Mouse (Mus musculus): ENCODE data around the gene Otx2. TPM values are rescaled to one million over a fixed set of nuclear protein-coding genes. Genes with fewer than 3 reads are reported as not detected.
A peak's percentile ranks its signal among the peaks of the same experiment; 100 is the strongest.

Otx2 gene
- total and polyA plus RNA-seq, 2 experiments = not detected

DNA sequence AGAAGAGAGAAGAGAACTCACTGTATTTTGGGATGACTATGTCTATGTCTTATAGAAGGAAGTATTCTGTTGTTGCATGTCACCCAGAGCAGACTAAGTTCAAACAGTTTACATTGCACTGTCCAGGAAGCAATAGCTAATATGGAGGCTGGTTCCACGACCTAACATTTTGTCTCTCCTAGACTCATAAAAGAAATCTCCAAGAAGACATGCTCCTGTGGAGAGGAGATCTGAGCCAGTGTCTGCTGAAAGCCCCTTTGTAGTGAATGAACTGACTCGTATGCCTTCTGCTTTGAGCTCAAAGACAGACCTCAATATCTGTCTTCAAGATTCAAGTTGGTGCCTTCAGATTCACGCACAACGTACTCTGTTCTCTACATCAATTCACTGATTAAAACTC is 14.0 kb downstream of the Otx2 start:
- 75% methylated on average over 4 of the region's 4 CpGs for WGBS
- no peak for DNase-seq (ENCODE audit: extremely low read depth, low read depth, low spot score)
- no peak overlapping the region for H3K27ac ChIP-seq (replicated peaks; ENCODE audit: insufficient read depth, low read depth, low read length)
- H3K4me3 ChIP-seq (ENCODE audit: insufficient read depth, low read depth, low read length) = no peak overlapping the region
- H3K36me3 ChIP-seq (ENCODE audit: control insufficient read depth, insufficient read depth, low read length) = no peaks in the 10 kb centered on the region
- TF ChIP-seq POLR2A (IDR thresholded peaks at IDR 0.05; ENCODE audit: extremely low read depth, insufficient read depth, low read length) (no peak), CTCF (IDR thresholded peaks at IDR 0.05; ENCODE audit: low read depth, low read length) (no peak)
- peaks cover 29% of the 10 kb centered on the region for H3K27me3 ChIP-seq (ENCODE audit: control insufficient read depth, insufficient read depth, low read length)
- H3K79me2 ChIP-seq (ENCODE audit: control insufficient read depth, insufficient read depth, low read length) = no peaks in the 10 kb centered on the region
- no peak overlapping the region for H3K9ac ChIP-seq (ENCODE audit: low read depth, low read length)
- H3K4me1 ChIP-seq (ENCODE audit: control insufficient read depth, insufficient read depth, low read length) = peaks cover under 1% of the 10 kb centered on the region; the same call in 1 of the 2 replicates

DNA sequence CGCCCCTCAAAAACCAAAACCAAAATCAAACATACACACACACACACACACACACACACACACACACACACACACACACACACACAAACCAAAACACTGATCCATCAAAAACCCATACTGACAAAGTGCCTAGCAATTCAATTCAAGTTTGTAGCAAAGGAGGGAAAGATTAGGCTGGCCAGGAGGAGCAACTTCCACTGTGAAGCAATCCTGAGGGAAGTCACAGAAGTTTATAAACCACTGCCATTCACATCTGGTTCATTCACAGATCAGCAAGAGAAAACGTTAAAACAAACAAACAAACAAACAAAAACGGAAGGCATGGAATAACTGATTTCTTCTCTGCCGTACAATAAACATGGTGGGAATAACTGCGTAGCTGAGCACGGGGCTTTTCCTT is 16.4 kb downstream of the Otx2 start:
- Histone ChIP-seq H3K9ac (ENCODE audit: low read depth, low read length) (no peak overlapping the region), H3K4me1 (ENCODE audit: control insufficient read depth, insufficient read depth, low read length) (no peaks in the 10 kb centered on the region), H3K4me3 (ENCODE audit: insufficient read depth, low read depth, low read length) (no peak overlapping the region), H3K79me2 (ENCODE audit: control insufficient read depth, insufficient read depth, low read length) (no peaks in the 10 kb centered on the region), H3K27me3 (ENCODE audit: control insufficient read depth, insufficient read depth, low read length) (peaks cover 27% of the 10 kb centered on the region), H3K36me3 (ENCODE audit: control insufficient read depth, insufficient read depth, low read length) (no peaks in the 10 kb centered on the region), H3K27ac (replicated peaks; ENCODE audit: insufficient read depth, low read depth, low read length) (no peak overlapping the region)
- TF ChIP-seq POLR2A (IDR thresholded peaks at IDR 0.05; ENCODE audit: extremely low read depth, insufficient read depth, low read length) = no peak
- TF ChIP-seq CTCF (IDR thresholded peaks at IDR 0.05; ENCODE audit: low read depth, low read length) = no peak
- WGBS = 76% methylated on average over 6 of the region's 6 CpGs
- DNase-seq (ENCODE audit: extremely low read depth, low read depth, low spot score) = no peak

GRCm38 (mm10) chr14:48656711-48657110 is 16.9 kb downstream of the Otx2 start:
- Histone ChIP-seq H3K36me3 (ENCODE audit: control insufficient read depth, insufficient read depth, low read length) (no peaks in the 10 kb centered on the region), H3K9ac (ENCODE audit: low read depth, low read length) (no peak overlapping the region), H3K79me2 (ENCODE audit: control insufficient read depth, insufficient read depth, low read length) (no peaks in the 10 kb centered on the region), H3K27ac (replicated peaks; ENCODE audit: insufficient read depth, low read depth, low read length) (no peak overlapping the region), H3K4me1 (ENCODE audit: control insufficient read depth, insufficient read depth, low read length) (no peaks in the 10 kb centered on the region), H3K4me3 (ENCODE audit: insufficient read depth, low read depth, low read length) (no peak overlapping the region), H3K27me3 (ENCODE audit: control insufficient read depth, insufficient read depth, low read length) (peaks cover 28% of the 10 kb centered on the region)
- 74% methylated on average over 4 of the region's 4 CpGs for WGBS
- TF ChIP-seq CTCF (IDR thresholded peaks at IDR 0.05; ENCODE audit: low read depth, low read length) (no peak), POLR2A (IDR thresholded peaks at IDR 0.05; ENCODE audit: extremely low read depth, insufficient read depth, low read length) (no peak)
- no peak for DNase-seq (ENCODE audit: extremely low read depth, low read depth, low spot score)

DNA sequence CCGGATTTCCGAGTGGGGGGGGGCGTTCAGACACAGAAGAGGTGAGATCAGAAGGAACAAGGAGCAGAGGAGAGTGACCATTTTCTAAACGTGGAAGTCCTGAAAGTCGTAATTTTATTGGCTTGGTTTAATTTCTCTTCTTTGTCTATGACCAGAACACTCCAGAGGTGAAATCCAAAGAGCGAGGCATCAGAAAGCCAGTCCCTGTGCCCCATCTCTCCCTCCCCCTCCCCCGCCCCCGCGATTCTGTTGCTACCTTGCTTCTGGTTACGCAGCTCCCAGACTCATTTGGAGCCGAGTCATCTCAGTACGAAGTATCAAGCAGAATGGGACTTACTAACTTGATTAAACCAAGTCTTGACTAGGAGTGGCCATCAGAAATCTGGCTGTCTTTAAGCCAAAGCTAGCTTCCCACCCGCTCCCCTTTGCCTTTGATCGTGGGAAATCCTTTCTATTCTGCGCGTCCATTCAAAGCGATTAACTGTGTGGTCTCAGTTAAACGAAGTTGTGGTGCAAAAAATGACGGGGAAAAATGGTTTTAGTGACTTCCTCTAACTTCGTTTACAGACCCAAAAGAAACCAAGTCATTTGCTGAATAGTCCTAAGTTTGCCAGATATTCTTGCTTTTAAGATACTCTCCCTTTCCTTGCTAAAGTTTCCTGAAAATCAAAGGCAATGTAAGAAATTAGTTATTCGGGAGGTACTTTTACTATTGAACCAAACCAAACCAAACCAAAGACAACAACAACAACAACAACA is 17.6 kb downstream of the Otx2 start:
- H3K79me2 ChIP-seq (ENCODE audit: control insufficient read depth, insufficient read depth, low read length) = no peaks in the 10 kb centered on the region
- H3K27me3 ChIP-seq (ENCODE audit: control insufficient read depth, insufficient read depth, low read length) = peaks cover 29% of the 10 kb centered on the region
- H3K4me3 ChIP-seq (ENCODE audit: insufficient read depth, low read depth, low read length) = no peak overlapping the region
- TF ChIP-seq CTCF (IDR thresholded peaks at IDR 0.05; ENCODE audit: low read depth, low read length) (no peak), POLR2A (IDR thresholded peaks at IDR 0.05; ENCODE audit: extremely low read depth, insufficient read depth, low read length) (no peak)
- DNase-seq (ENCODE audit: extremely low read depth, low read depth, low spot score) = no peak
- no peaks in the 10 kb centered on the region for H3K36me3 ChIP-seq (ENCODE audit: control insufficient read depth, insufficient read depth, low read length)
- H3K4me1 ChIP-seq (ENCODE audit: control insufficient read depth, insufficient read depth, low read length) = no peaks in the 10 kb centered on the region
- H3K9ac ChIP-seq (ENCODE audit: low read depth, low read length) = no peak overlapping the region
- no peak overlapping the region for H3K27ac ChIP-seq (replicated peaks; ENCODE audit: insufficient read depth, low read depth, low read length)
- 10% methylated on average over 21 of the region's 21 CpGs for WGBS

- no peak overlapping the region for H3K4me3 ChIP-seq (ENCODE audit: insufficient read depth, low read depth, low read length)
- DNase-seq (ENCODE audit: extremely low read depth, low read depth, low spot score) = peak; percentile 32
- no peaks in the 10 kb centered on the region for H3K79me2 ChIP-seq (ENCODE audit: control insufficient read depth, insufficient read depth, low read length)
- no peak overlapping the region for H3K27ac ChIP-seq (replicated peaks; ENCODE audit: insufficient read depth, low read depth, low read length)
- WGBS = 3% methylated on average over 33 of the region's 33 CpGs
- H3K36me3 ChIP-seq (ENCODE audit: control insufficient read depth, insufficient read depth, low read length) = no peaks in the 10 kb centered on the region
- no peaks in the 10 kb centered on the region for H3K4me1 ChIP-seq (ENCODE audit: control insufficient read depth, insufficient read depth, low read length)
- peaks cover 26% of the 10 kb centered on the region for H3K27me3 ChIP-seq (ENCODE audit: control insufficient read depth, insufficient read depth, low read length)
- TF ChIP-seq CTCF (IDR thresholded peaks at IDR 0.05; ENCODE audit: low read depth, low read length) (no peak), POLR2A (IDR thresholded peaks at IDR 0.05; ENCODE audit: extremely low read depth, insufficient read depth, low read length) (no peak)
- H3K9ac ChIP-seq (ENCODE audit: low read depth, low read length) = no peak overlapping the region
These were observed 18.4 kb downstream of the Otx2 start for GRCm38 (mm10) chr14:48655073-48655791.

Measured in liver, adult 2 months (tissue).